Mouse (Mus musculus) cerebellum, adult (tissue): ENCODE measurements around the gene Nfic.
A peak's percentile ranks its signal among the peaks of the same experiment; 100 is the strongest.

Experiments used
- ATAC-seq: cut with Nextera tagmentation; 2 replicates; pipeline ENCODE4 v1.9.2; 2017; ENCODE audit warnings: mild to moderate bottlenecking, moderate library complexity, mixed read lengths; ENCODE audit not compliant: insufficient number of reproducible peaks, low FRiP score, low TSS enrichment

Gene Nfic

GRCm38 (mm10) chr10:81366477-81367206 is 88.8 kb downstream of the Nfic start:
- ATAC-seq: no peak

DNA sequence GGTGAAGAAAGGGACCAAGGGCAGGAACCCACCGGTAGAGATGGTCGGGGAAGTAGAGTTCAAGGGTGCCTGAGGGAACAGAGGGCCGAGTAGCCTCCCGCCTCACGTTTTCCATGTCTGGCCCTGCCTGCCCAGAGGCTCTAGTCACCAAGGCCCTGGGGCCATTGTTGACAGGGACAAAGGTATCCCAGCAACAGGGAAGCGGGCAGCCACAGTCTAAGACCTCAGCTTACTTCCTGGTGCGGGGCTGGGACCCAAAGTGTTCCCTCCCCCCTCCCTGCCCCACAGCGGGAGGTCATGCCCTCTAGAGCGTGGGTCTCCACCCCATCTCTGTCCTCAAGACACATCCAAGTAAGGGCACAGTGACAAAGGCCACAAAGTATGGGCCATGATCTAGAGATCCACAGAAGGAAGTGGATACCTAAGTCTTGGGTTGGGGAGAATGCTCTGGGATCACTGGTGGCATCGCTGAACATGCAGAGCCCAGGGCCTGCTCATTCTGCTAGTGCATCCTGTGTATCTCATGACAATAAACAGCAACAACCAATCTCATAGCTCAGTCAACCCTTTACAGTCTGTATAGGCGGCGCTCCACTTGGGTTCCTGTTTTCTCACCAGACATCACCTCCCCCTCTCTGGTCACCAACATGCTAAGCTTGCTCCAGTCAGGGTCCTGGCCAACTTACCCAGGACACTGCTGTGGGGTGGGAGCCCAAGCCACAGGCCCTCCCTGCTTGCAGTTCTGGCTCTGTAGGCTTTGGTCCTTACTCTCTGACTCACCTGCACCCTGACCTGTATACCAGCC is 89.6 kb downstream of the Nfic start, which contains the start of gene 4930404N11Rik:
TSS of gene 4930404N11Rik (minus strand) at position 145 of the 805 bp plus-strand sequence.
- ATAC-seq: no peak

DNA sequence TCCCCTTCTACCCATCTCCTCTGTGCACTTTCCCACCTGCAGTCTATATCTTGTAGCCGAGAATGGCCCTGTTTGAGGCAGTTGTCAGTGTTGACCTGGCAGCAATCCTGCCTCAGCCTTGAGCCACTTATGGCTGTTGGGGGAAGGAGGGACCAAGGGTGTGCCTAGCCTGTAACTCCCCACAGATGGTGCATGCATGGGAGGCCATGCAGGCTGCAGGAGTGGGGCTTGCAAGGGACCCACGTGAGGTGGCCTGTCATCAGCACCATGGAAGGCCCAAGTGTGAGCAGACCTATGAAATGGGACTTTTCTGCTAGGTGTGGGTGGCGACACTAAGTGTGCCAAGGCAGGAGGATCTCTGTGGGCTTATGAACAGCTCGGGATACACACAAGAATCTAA is 90.4 kb downstream of the Nfic start:
- no peak for ATAC-seq

- ATAC-seq: no peak
Measured at GRCm38 (mm10) chr10:81364666-81365065, 90.8 kb downstream of the Nfic start.

DNA sequence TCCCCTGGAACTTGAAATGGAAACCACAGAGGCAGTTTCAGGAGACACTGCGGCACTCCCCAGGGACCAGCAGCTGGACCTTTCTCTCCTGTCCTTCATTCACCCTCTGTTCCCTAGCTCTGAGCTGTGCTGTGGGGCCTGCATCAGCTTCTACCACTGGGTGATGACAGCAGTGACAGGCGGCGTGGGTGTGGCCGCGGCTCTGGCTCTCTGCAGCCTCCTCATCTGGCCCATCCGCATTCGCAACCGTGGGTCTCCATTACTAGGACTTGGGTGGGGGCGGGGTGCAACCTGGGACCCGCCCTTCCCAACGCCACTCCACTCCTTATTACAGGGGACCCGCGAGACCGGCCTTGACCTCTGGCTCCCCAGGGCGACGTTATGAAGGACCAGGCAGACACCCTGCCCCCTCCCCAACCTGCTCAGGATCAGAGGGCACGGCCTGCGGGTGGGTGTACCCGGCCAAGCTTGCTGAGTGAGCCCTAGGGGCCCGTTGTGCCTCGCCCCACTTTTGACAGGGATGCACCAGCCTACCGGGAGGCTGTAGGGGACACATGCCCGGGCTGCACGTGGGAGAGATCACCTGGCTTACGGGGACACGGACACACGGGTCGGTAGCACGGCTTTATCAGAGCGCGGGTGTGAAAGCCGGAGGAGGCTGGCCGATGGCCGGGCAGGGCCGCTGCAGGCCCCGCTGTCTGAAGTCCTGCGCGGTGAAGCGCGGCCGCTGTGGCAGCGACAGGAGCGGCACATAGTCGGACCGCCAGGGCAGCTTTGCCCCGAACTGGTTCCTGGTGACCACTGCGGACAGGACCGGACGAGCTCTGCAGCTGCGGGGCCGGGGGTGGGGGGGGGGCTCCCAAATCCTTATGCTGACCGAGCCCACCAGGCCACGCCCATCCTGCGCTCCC is 91.7 kb downstream of the Nfic start:
- no peak for ATAC-seq

GRCm38 (mm10) chr10:81362336-81362949 is 93.0 kb downstream of the Nfic start:
- no peak for ATAC-seq

DNA sequence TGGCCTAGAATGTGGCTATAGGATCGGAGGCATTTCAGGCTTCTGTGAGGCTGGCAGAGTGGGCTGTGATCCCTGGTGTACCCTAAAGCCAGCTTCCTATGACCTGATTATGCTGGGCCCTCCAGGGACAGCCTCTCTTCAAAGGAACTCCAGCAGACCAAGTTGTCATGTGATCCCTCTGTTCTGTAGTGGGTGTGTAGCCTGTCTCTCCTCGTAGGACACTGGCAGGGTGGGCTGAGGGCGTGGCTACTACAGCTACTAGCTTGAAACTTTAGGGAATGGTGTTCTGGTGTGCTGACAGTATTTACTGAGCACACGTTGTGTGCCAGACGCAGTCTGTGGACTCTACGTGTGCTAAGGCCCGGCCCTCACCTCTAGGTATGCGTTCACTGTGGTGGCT is 94.7 kb downstream of the Nfic start:
- no peak for ATAC-seq

DNA sequence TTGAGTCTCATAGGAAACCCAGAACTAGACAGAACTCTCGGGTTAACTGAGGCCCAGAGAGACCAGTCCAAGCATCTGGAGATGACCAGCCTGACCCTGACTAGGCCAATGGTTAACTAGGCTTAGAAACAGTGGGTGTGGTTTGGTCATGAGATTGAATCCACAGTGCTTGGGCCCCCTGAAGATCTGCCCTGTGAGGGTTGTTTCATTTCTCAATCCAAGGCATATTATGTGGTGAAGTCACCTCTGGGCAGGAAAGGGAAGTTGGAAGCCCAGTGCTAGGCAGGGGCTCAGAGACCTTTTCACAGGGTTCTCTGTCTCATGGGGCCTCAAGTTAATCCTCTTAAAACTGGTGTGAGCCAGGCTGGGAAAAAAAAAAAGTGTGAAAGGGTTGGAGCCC is 96.6 kb downstream of the Nfic start:
- ATAC-seq: no peak

DNA sequence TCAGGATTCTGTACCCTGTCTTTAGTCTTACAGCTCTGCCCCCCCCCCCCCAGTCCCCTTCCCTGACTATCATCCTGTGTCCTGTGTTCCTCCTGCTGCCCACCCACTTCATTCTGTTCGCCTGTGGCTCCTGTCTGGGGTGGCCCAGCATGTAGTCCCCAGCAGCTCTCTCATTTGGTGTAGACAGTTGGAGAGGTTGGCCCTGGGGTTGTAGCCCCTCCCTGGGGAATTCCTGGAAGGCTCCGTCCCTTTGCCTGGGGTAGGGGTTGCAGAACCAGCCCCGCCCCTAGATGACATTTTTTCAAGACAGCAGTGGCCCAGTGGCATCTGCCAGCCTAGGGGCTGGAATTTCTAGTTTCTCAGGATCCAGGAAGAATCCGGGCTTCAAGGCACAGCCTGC is 97.2 kb downstream of the Nfic start:
- no peak for ATAC-seq

GRCm38 (mm10) chr10:81356991-81357844 is 98.2 kb downstream of the Nfic start, which contains the start of gene Mfsd12:
Gene Mfsd12, plus strand, starts transcription at chr10:81357491.
- ATAC-seq: peak; percentile 82

DNA sequence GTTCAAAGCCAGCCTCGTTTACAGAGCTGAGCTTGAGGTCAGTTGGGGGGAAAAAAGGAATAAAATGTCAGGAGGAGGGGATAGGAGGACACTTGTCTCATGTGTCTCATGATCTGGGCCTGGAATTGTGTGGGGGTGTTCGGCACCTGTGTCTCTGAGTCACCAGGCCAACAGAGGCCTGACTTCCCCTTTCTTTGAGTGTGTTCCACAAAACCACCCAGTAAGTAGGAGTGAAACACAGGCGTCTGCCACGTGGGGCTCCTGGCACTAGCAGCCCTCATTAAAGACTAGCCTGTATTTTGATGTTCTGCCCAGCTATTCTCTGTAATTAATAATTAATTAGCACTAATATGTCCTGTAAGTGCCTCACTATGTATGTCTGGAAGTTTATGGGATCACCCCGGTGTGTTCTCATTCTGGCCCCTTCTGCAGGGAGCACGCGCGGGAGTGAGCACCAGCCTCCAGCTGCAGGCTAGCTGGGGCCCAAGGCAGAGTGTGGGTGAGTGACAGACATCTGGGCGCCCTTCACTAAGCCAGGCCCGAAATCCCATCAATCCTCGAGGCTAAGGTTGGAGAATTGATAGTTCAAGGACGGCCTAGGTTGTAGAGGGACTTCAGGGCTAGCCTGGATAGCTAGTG is 99.0 kb downstream of the Nfic start:
- ATAC-seq: no peak

DNA sequence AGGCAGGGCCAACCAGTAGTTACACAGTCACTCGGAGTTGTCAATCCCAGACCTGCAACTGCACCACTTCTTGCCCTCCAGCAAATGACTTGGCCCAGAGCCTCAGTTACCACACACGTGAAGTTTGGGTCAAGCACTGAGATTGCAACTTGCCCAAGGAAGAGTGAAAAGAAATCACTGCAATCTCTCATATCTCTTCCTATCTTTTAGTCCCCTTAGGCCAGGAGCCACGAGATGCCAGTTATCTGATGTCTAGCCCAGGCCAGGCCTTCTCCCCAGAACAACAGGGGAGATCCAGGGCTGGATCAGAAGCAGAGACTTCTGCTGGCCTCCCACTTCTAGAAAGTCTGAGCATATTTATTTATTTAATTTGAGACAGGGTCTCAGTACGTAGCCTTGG is 99.9 kb downstream of the Nfic start:
- ATAC-seq: no peak

- no peak for ATAC-seq
Measured at GRCm38 (mm10) chr10:81354738-81355477, 100.5 kb downstream of the Nfic start.

- ATAC-seq: no peak
Measured at GRCm38 (mm10) chr10:81351678-81352291, 103.7 kb downstream of the Nfic start.

GRCm38 (mm10) chr10:81350351-81351063 is 104.9 kb downstream of the Nfic start, which contains the start of gene Hmg20b:
Gene Hmg20b, minus strand, starts transcription at chr10:81350480.
- peak; percentile 96 for ATAC-seq

- no peak for ATAC-seq
Measured at GRCm38 (mm10) chr10:81349961-81350350, 105.5 kb downstream of the Nfic start.

DNA sequence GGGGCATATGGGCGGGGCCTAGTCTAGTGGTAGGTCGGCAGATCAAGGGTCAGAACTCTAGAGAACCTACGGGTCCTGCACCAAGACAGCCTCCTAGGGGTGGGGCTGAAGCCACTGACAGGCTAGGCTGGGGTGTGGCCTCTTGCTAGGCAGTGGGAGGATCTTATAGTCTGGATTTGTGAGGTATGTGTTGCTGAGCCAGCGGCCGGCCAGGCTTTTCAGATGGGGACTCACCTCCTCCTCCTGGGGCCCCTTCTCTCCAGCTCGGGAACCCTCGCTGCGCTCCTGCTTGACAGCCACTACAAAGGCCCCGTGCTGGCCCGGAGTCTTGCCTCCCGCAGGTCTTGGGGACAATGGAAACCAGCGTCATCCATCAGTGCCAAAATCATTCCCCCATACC is 106.3 kb downstream of the Nfic start:
- no peak for ATAC-seq
